Mouse (Mus musculus): Measurements from ENCODE around the gene Mrgpra2a. TPM values are rescaled to one million over a fixed set of nuclear protein-coding genes. Genes with fewer than 3 reads are reported as not detected.

The Mrgpra2a gene
- polyA plus RNA-seq, 1 experiment, result not detected

DNA sequence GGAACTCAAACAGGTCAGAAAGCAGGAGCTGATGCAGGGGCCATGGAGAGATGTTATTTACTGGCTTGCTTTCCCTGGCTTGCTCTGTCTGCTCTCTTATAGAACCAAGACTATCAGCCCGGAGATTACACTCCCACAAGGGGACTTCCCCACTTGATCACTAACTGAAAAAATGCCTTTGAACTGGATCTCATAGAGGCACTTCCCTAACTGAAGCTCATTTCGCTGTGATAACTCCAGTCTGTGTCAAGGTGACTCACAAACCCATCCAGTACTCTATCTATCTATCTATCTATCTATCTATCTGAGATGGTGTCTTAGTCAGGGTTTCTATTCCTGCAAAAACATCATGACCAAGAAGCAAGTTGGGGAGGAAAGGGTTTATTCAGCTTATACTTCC, 41.3 kb downstream of the Mrgpra2a start:
- Histone ChIP-seq H3K27me3 (ENCODE audit: control insufficient read depth, insufficient read depth, insufficient read length) (no peaks in the 10 kb centered on the region), H3K36me3 (ENCODE audit: control insufficient read depth, insufficient read depth) (no peaks in the 10 kb centered on the region), H3K79me3 (ENCODE audit: low read depth) (no peaks in the 10 kb centered on the region), H3K79me2 (ENCODE audit: control insufficient read depth, insufficient read depth) (no peaks in the 10 kb centered on the region), H3ac (ENCODE audit: control insufficient read depth, insufficient read length, low read depth) (no peak overlapping the region), H3K4me3 (ENCODE audit: insufficient read depth, poor library complexity, severe bottlenecking) (no peak overlapping the region)
- TF ChIP-seq CTCF (IDR thresholded peaks at IDR 0.05; ENCODE audit: control insufficient read depth, insufficient read depth, insufficient read length) (no peak), MAX (IDR thresholded peaks at IDR 0.05) (no peak), MYOG (IDR thresholded peaks at IDR 0.05; ENCODE audit: control insufficient read depth, extremely low read depth, insufficient read length) (no peak), USF1 (IDR thresholded peaks at IDR 0.05; ENCODE audit: low read depth) (no peak)

DNA sequence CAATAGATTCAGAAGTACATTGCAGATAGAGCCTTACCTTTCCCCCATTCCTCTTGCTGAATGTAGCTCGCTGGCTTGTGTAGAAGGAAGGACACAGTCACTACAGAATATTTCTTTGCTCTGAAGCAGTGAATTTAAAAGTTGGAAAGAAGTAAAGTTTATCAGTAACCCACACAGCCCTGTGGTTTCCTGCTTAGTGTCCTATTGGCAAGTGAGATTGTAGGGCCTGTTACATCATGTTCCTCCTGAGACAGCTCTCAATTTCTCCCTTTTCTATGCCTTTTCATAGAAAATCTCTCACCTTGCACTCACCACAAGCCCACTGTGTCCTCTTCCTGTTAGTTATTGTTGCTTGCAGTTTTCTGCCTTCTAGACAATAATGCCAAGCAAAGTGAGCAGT, 42.4 kb downstream of the Mrgpra2a start:
- no peak for TF ChIP-seq FOSL1 (IDR thresholded peaks at IDR 0.05; ENCODE audit: insufficient read depth, low read length, poor library complexity, severe bottlenecking)
- TF ChIP-seq MAX (IDR thresholded peaks at IDR 0.05), result no peak
- no peak for TF ChIP-seq CTCF (IDR thresholded peaks at IDR 0.05; ENCODE audit: control insufficient read depth, insufficient read depth, insufficient read length)
- no peak for TF ChIP-seq MYOD1 (IDR thresholded peaks at IDR 0.05; ENCODE audit: control insufficient read depth, insufficient read length, low read depth)
- TF ChIP-seq CEBPB (IDR thresholded peaks at IDR 0.05; ENCODE audit: low read depth), result no peak
- TF ChIP-seq MYOG (IDR thresholded peaks at IDR 0.05; ENCODE audit: control insufficient read depth, extremely low read depth, insufficient read length), result no peak
- no peak for TF ChIP-seq USF1 (IDR thresholded peaks at IDR 0.05; ENCODE audit: low read depth)
- Histone ChIP-seq H3K27me3 (ENCODE audit: control insufficient read depth, insufficient read depth, insufficient read length) (no peaks in the 10 kb centered on the region), H3K79me3 (ENCODE audit: low read depth) (no peaks in the 10 kb centered on the region), H3K36me3 (ENCODE audit: control insufficient read depth, insufficient read depth) (no peaks in the 10 kb centered on the region), H3K79me2 (ENCODE audit: control insufficient read depth, insufficient read depth) (no peaks in the 10 kb centered on the region), H3ac (ENCODE audit: control insufficient read depth, insufficient read length, low read depth) (no peak overlapping the region), H3K4me3 (ENCODE audit: insufficient read depth, poor library complexity, severe bottlenecking) (no peak overlapping the region)

DNA sequence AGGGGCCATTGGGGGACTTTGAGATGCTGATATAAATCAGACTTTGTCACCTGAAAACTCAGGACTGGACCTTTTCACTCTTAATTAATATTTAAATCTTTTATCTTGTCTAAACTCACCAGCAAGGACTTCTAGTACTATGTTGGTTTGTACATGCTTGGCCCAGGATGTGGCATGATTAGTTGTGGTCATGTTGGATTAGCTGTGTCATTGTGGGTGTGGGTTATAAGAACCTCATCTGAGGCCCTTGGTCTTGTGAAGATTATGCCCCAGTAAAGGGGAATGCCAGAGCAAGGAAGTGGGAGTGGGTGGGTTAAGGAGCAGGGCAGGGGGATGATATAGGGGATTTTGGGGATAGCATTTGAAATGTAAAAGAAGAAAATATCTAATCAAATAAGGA, 50.8 kb downstream of the Mrgpra2a start:
- no peak overlapping the region for H3ac ChIP-seq (ENCODE audit: control insufficient read depth, insufficient read length, low read depth)
- H3K4me3 ChIP-seq (ENCODE audit: insufficient read depth, poor library complexity, severe bottlenecking), result no peak overlapping the region
- no peaks in the 10 kb centered on the region for H3K79me3 ChIP-seq (ENCODE audit: low read depth)
- H3K36me3 ChIP-seq (ENCODE audit: control insufficient read depth, insufficient read depth), result no peaks in the 10 kb centered on the region
- H3K79me2 ChIP-seq (ENCODE audit: control insufficient read depth, insufficient read depth), result no peaks in the 10 kb centered on the region
- no peaks in the 10 kb centered on the region for H3K27me3 ChIP-seq (ENCODE audit: control insufficient read depth, insufficient read depth, insufficient read length)
- TF ChIP-seq USF1 (IDR thresholded peaks at IDR 0.05; ENCODE audit: low read depth) (no peak), MAX (IDR thresholded peaks at IDR 0.05) (no peak), MYOD1 (IDR thresholded peaks at IDR 0.05; ENCODE audit: control insufficient read depth, insufficient read length, low read depth) (no peak), MYOG (IDR thresholded peaks at IDR 0.05; ENCODE audit: control insufficient read depth, extremely low read depth, insufficient read length) (no peak), CTCF (IDR thresholded peaks at IDR 0.05; ENCODE audit: control insufficient read depth, insufficient read depth, insufficient read length) (no peak), FOSL1 (IDR thresholded peaks at IDR 0.05; ENCODE audit: insufficient read depth, low read length, poor library complexity, severe bottlenecking) (no peak)

Other genes starting within 250 kb of the Mrgpra2a start
- gene Mrgpra6, start 247.2 kb downstream of the Mrgpra2a start, polyA plus RNA-seq (2012; fragmentation: generic; extraction: Trizol), result not detected
- gene Mrgpra9, start 199.3 kb downstream of the Mrgpra2a start, polyA plus RNA-seq (2012; fragmentation: generic; extraction: Trizol), result not detected
- gene Mrgpra1, start 97.9 kb downstream of the Mrgpra2a start, polyA plus RNA-seq (2012; fragmentation: generic; extraction: Trizol), result not detected
- gene Mrgpra2b, start 76.7 kb upstream of the Mrgpra2a start, polyA plus RNA-seq (2012; fragmentation: generic; extraction: Trizol), result not detected
- not detected for gene Mrgpra3, start 149.2 kb upstream of the Mrgpra2a start, polyA plus RNA-seq (2012; fragmentation: generic; extraction: Trizol)